Mouse (Mus musculus): ENCODE results near the gene Rb1. TPM values are rescaled to one million over a fixed set of nuclear protein-coding genes. Genes with fewer than 3 reads are reported as not detected.

Rb1 gene
- polyA plus RNA-seq, 1 experiment from 2014 or later, result 16.0 TPM

DNA sequence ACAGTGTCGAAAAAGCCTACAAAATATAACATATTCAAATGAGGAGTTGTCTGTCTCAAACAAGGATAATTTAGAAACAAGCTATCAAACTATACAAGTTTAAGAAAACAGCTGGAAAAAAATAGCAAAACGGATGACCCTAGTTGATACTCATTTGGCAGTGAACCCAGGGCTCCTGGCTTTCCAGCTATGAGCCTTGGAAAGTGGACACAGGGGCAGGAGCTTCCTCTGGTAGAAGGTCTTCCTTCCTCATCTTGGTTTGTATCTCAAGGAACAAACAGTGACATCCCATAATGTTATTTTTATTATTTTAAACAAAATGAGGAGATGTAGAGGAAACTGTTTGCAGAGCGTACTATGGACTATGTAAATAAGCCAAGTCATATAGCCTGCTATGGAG, 177.5 kb downstream of the Rb1 start:
- Histone ChIP-seq H3K4me1 (ENCODE audit: control insufficient read depth, insufficient read depth, low read length) (peaks cover 15% of the 10 kb centered on the region), H3K27ac (ENCODE audit: low read length) (no peak overlapping the region), H3K4me3 (ENCODE audit: low read length) (no peak overlapping the region), H3K36me3 (ENCODE audit: control insufficient read depth, insufficient read depth) (peaks cover 7% of the 10 kb centered on the region), H3K4me2 (ENCODE audit: low read depth, low read length) (no peak overlapping the region), H3K9ac (ENCODE audit: low read length) (no peak overlapping the region), H3K9me3 (replicated peaks; ENCODE audit: control insufficient read depth, low read length) (peaks cover 3% of the 10 kb centered on the region; the same call in 1 of the 2 replicates), H3K27me3 (ENCODE audit: control insufficient read depth, insufficient read depth, low read length) (no peaks in the 10 kb centered on the region)
- WGBS, result 85% methylated on average over 3 of the region's 3 CpGs
- ATAC-seq (replicated peaks; ENCODE audit: extremely low read depth, insufficient read depth, low FRiP score), result no peak

DNA sequence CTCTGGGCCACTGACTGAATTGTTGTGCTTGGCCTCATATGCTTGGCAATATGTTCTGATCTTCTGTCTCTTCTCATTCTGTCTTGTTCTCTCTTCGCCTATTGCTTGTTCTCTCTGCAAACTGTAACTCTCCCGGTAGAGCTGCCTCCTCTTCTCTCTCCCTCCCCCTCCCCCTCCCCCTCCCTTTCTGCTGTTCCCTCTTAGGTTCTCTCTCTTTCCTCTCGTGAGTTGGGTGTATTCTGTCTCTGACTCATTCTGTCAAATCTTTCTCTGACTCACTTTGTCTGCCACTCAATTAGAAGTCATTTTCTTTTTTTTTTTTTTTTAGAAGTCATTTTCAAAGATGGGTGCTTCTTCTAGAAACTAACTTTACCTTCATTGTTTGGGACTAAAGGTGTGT, 178.9 kb downstream of the Rb1 start:
- H3K36me3 ChIP-seq (ENCODE audit: control insufficient read depth, insufficient read depth), result peaks cover 7% of the 10 kb centered on the region
- H3K9me3 ChIP-seq (replicated peaks; ENCODE audit: control insufficient read depth, low read length), result peaks cover 3% of the 10 kb centered on the region; the same call in 1 of the 2 replicates
- H3K27ac ChIP-seq (ENCODE audit: low read length), result no peak overlapping the region
- H3K4me1 ChIP-seq (ENCODE audit: control insufficient read depth, insufficient read depth, low read length), result peaks cover 18% of the 10 kb centered on the region
- no peak for ATAC-seq (replicated peaks; ENCODE audit: extremely low read depth, insufficient read depth, low FRiP score)
- 70% methylated on average over 3 of the region's 3 CpGs for WGBS
- H3K9ac ChIP-seq (ENCODE audit: low read length), result no peak overlapping the region
- H3K4me2 ChIP-seq (ENCODE audit: low read depth, low read length), result no peak overlapping the region
- no peak overlapping the region for H3K4me3 ChIP-seq (ENCODE audit: low read length)
- H3K27me3 ChIP-seq (ENCODE audit: control insufficient read depth, insufficient read depth, low read length), result no peaks in the 10 kb centered on the region

DNA sequence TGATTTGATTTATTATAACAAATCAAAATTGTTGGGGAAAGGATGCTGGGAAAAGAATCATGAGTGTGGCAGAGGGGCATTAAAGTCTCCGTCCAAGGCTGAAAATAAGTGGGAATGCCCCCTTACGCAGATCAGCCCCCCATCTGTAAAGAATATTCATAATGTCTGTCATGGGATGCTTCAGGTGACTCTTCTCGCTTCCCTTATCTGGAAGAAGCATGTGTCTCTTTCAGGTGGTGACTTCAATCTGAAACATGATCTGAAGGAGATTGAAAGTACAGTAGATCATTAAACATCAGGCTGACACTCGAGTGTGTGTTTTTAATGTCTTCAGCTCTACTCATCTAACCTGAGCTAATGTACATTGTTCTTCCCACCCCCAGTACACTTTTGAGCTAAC, 180.1 kb downstream of the Rb1 start:
- Histone ChIP-seq H3K27me3 (ENCODE audit: control insufficient read depth, insufficient read depth, low read length) (no peaks in the 10 kb centered on the region), H3K36me3 (ENCODE audit: control insufficient read depth, insufficient read depth) (peaks cover 7% of the 10 kb centered on the region), H3K9me3 (replicated peaks; ENCODE audit: control insufficient read depth, low read length) (peaks cover 3% of the 10 kb centered on the region; the same call in 1 of the 2 replicates), H3K27ac (ENCODE audit: low read length) (no peak overlapping the region), H3K4me2 (ENCODE audit: low read depth, low read length) (no peak overlapping the region), H3K4me3 (ENCODE audit: low read length) (no peak overlapping the region), H3K4me1 (ENCODE audit: control insufficient read depth, insufficient read depth, low read length) (peaks cover 18% of the 10 kb centered on the region), H3K9ac (ENCODE audit: low read length) (no peak overlapping the region)
- whole genome bisulfite sequencing, result 89% methylated on average over 4 of the region's 4 CpGs
- no peak for ATAC-seq (replicated peaks; ENCODE audit: extremely low read depth, insufficient read depth, low FRiP score)

DNA sequence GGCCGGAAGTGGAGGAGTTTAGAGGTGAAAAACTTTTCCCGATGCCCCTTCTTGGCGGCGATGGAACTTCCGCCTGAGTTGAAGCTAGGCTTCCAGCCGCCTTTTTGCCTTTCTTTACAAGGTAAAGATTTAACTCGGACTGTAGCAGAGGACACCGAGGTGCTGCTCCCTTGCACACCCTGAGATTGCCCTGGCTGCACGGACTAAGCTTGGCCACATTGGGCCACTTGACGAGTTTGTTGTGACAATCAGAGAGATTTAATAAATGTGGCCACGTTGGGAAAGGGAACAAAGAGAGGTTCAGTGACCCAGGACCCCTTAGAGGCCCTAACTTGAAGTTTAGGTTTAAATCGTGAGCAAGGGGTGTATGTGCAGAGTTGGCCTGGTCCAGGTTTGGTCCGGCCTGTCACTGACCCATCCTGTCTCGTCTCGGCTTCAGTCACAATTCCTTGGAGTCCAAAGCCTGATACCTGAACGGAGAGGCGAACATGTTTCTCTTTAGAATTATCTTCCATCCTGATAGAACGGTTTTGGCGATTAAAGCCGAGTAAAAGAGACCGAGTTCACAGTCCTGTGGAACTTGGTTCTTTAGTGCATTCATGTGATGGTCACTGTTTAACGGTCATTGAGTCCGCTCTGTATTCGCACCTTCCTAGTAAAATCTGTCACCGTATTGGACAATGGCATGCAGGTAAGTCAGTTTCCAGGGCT, 181.8 kb downstream of the Rb1 start:
- Histone ChIP-seq H3K27ac (ENCODE audit: low read length) (peak overlapping the region; percentile 96), H3K4me1 (ENCODE audit: control insufficient read depth, insufficient read depth, low read length) (peaks cover 16% of the 10 kb centered on the region), H3K9me3 (replicated peaks; ENCODE audit: control insufficient read depth, low read length) (peaks cover 3% of the 10 kb centered on the region; the same call in 1 of the 2 replicates), H3K27me3 (ENCODE audit: control insufficient read depth, insufficient read depth, low read length) (no peaks in the 10 kb centered on the region), H3K9ac (ENCODE audit: low read length) (peak overlapping the region; percentile 98), H3K36me3 (ENCODE audit: control insufficient read depth, insufficient read depth) (peaks cover 7% of the 10 kb centered on the region), H3K4me2 (ENCODE audit: low read depth, low read length) (peak overlapping the region; percentile 91), H3K4me3 (ENCODE audit: low read length) (peak overlapping the region; percentile 82)
- 0 out of 2 replicates have a peak, but pooled peaks have one; percentile 1 for ATAC-seq (replicated peaks; ENCODE audit: extremely low read depth, insufficient read depth, low FRiP score)
- 36% methylated on average over 25 of the region's 25 CpGs for whole genome bisulfite sequencing

DNA sequence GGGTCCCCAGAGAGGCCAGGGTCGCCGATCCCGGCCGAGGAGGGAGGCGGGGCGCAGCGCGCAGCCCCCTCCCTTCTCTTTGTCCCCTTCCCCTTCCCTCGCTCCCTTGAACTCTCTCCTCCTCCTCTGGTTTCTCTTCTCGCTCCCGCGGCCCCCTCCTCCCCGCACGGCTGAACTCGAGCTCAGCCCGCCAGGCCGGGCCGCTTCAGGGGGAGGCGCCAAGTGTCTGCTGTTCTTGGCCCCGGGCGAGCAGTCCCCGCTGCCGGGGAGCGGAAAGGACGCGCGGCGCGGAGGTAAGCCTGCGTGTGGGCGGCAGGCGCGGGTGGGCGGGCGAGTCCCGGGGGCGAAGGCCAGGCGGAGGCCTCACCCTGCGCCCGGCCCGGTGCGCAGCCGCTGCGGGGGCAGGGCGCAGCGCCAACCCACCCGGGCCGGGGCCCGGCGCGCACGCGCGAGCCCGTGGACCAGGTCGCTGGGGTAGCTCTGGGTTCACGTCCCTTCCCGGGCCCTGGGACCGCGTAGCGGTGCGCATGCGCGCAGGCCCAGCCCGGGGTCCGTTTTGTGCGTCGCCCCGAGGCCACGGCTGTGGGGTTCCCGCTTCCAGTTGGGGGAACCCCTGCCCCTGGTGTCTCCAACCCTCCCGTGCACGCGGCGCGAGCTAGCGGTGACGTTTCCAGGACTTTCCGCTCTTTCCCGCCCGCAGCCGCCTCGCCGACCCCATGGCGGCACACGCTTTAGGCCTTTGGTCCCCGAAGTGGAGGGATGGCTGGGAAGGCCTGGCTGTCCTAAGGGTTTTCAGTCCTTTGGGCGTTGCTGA, 182.5 kb downstream of the Rb1 start:
- Histone ChIP-seq H3K4me3 (ENCODE audit: low read length) (peak overlapping the region; percentile 82), H3K36me3 (ENCODE audit: control insufficient read depth, insufficient read depth) (peaks cover 7% of the 10 kb centered on the region), H3K27me3 (ENCODE audit: control insufficient read depth, insufficient read depth, low read length) (no peaks in the 10 kb centered on the region), H3K9ac (ENCODE audit: low read length) (peak overlapping the region; percentile 98), H3K9me3 (replicated peaks; ENCODE audit: control insufficient read depth, low read length) (peaks cover 3% of the 10 kb centered on the region; the same call in 1 of the 2 replicates), H3K27ac (ENCODE audit: low read length) (peak overlapping the region; percentile 96), H3K4me1 (ENCODE audit: control insufficient read depth, insufficient read depth, low read length) (peaks cover 16% of the 10 kb centered on the region), H3K4me2 (ENCODE audit: low read depth, low read length) (peak overlapping the region; percentile 91)
- peak; percentile 92 for ATAC-seq (replicated peaks; ENCODE audit: extremely low read depth, insufficient read depth, low FRiP score)
- WGBS, result under 1% methylated on average over 85 of the region's 88 CpGs

DNA sequence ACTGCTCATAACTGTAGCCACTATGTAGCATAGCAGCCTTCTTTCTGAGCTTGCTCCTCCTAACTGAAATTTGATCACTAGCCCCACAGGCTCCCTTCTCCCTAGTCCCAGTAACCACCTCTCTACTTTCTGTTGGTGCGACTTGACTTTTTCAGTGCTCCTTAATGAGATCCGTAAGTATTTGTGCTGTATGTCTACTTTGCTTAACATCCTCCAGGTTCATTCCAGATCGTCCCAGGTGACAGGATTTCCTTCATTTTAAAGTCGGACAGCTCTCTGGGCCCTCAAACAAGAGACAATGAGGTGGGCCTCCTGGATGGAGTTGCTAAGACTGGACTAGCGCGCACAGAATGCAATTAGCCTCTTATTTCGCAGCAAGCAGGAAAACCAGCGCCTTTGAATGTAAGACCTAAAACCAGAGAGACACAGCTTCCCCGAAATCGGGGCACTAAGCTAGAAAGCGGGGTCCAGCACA, 183.2 kb downstream of the Rb1 start:
- H3K4me2 ChIP-seq (ENCODE audit: low read depth, low read length), result peak overlapping the region; percentile 91
- peak overlapping the region; percentile 82 for H3K4me3 ChIP-seq (ENCODE audit: low read length)
- no peaks in the 10 kb centered on the region for H3K27me3 ChIP-seq (ENCODE audit: control insufficient read depth, insufficient read depth, low read length)
- 0% methylated on average over 11 of the region's 11 CpGs for WGBS
- peaks cover 14% of the 10 kb centered on the region for H3K4me1 ChIP-seq (ENCODE audit: control insufficient read depth, insufficient read depth, low read length)
- no peak; the same call in 1 of the 2 replicates for ATAC-seq (replicated peaks; ENCODE audit: extremely low read depth, insufficient read depth, low FRiP score)
- H3K27ac ChIP-seq (ENCODE audit: low read length), result peak overlapping the region; percentile 96
- H3K9me3 ChIP-seq (replicated peaks; ENCODE audit: control insufficient read depth, low read length), result peaks cover 3% of the 10 kb centered on the region; the same call in 1 of the 2 replicates
- peak overlapping the region; percentile 98 for H3K9ac ChIP-seq (ENCODE audit: low read length)
- peaks cover 7% of the 10 kb centered on the region for H3K36me3 ChIP-seq (ENCODE audit: control insufficient read depth, insufficient read depth)

DNA sequence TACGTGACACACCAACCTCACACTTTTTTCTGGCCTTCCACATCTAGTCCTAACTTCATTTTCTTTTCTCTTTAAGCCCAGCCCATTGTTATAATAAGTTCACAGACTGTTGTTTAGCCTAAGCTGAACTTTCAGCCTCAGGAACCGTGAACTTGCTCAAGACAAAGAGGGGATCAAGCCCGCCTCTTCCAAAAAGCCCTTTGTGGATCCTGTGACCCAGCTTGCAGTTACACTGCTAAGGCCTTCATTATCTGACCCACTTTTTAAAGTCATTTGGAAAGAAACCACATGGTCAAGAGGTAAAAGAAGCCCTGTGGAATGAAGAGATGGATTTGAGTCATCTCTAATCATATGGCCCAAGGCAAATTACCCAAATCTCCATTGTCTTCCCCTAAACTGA, 183.8 kb downstream of the Rb1 start:
- H3K4me1 ChIP-seq (ENCODE audit: control insufficient read depth, insufficient read depth, low read length), result peaks cover 14% of the 10 kb centered on the region
- no peaks in the 10 kb centered on the region for H3K27me3 ChIP-seq (ENCODE audit: control insufficient read depth, insufficient read depth, low read length)
- peaks cover 3% of the 10 kb centered on the region; the same call in 1 of the 2 replicates for H3K9me3 ChIP-seq (replicated peaks; ENCODE audit: control insufficient read depth, low read length)
- H3K27ac ChIP-seq (ENCODE audit: low read length), result no peak overlapping the region
- H3K36me3 ChIP-seq (ENCODE audit: control insufficient read depth, insufficient read depth), result peaks cover 7% of the 10 kb centered on the region
- H3K4me3 ChIP-seq (ENCODE audit: low read length), result no peak overlapping the region
- ATAC-seq (replicated peaks; ENCODE audit: extremely low read depth, insufficient read depth, low FRiP score), result no peak
- no peak overlapping the region for H3K9ac ChIP-seq (ENCODE audit: low read length)
- no peak overlapping the region for H3K4me2 ChIP-seq (ENCODE audit: low read depth, low read length)
- WGBS, result 88% methylated on average over 3 of the region's 3 CpGs

DNA sequence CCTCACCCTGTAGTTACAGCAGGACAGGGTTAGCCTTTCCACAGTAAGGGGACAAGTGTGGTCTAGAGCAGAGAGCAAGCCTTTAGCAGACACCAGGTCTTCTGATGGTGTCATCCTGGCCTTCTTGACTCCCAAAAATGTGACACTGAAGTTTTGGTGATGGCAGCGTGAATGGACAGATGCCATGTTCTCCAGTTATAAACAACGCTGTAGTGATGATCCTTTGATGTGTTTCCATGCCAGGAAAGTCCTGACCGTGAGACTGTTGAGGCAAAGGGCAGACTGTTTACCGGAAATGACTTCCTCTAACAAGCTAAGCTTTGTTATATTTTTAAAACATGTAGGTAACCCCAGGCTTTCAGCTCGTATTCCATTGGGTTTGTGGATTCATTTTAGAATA, 185.8 kb downstream of the Rb1 start:
- H3K4me1 ChIP-seq (ENCODE audit: control insufficient read depth, insufficient read depth, low read length), result peaks cover 13% of the 10 kb centered on the region
- H3K27me3 ChIP-seq (ENCODE audit: control insufficient read depth, insufficient read depth, low read length), result no peaks in the 10 kb centered on the region

DNA sequence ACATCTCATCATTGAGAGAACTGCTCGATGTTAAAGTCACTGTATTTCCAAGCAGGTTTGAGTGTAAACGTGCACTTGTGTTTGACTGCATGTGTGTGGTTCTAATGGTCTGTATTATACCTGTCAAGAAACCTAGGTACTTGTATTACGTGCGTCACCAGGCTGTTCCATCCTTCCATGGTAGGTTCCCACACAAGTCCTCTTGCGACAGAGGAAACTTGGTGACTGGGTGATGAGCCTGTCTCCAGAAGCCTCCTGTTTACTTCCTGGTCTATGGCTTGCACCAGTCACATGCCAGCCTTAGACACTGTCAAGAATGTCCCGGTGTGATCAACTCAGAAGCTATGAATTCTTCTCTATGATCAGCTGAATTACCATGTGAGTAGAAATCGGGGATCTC, 187.1 kb downstream of the Rb1 start:
- Histone ChIP-seq H3K27ac (ENCODE audit: low read length) (no peak overlapping the region), H3K36me3 (ENCODE audit: control insufficient read depth, insufficient read depth) (no peaks in the 10 kb centered on the region), H3K9me3 (replicated peaks; ENCODE audit: control insufficient read depth, low read length) (no peaks in the 10 kb centered on the region), H3K9ac (ENCODE audit: low read length) (no peak overlapping the region), H3K27me3 (ENCODE audit: control insufficient read depth, insufficient read depth, low read length) (no peaks in the 10 kb centered on the region), H3K4me2 (ENCODE audit: low read depth, low read length) (no peak overlapping the region), H3K4me1 (ENCODE audit: control insufficient read depth, insufficient read depth, low read length) (peaks cover 3% of the 10 kb centered on the region), H3K4me3 (ENCODE audit: low read length) (no peak overlapping the region)
- no peak for ATAC-seq (replicated peaks; ENCODE audit: extremely low read depth, insufficient read depth, low FRiP score)
- WGBS, result 88% methylated on average over 7 of the region's 7 CpGs

More for the DNA sequence above, 185.8 kb downstream of the Rb1 start:
- H3K9ac ChIP-seq (ENCODE audit: low read length), result no peak overlapping the region
- no peak overlapping the region for H3K4me3 ChIP-seq (ENCODE audit: low read length)
- no peak for ATAC-seq (replicated peaks; ENCODE audit: extremely low read depth, insufficient read depth, low FRiP score)
- no peaks in the 10 kb centered on the region for H3K36me3 ChIP-seq (ENCODE audit: control insufficient read depth, insufficient read depth)
- H3K4me2 ChIP-seq (ENCODE audit: low read depth, low read length), result no peak overlapping the region
- 60% methylated on average over 5 of the region's 5 CpGs for WGBS
- no peaks in the 10 kb centered on the region for H3K9me3 ChIP-seq (replicated peaks; ENCODE audit: control insufficient read depth, low read length)
- no peak overlapping the region for H3K27ac ChIP-seq (ENCODE audit: low read length)
